Mouse (Mus musculus): ENCODE measurements at regions not wholly inside any gene's neighbourhood (a gene's known extent, or its start where the extent isn't known, plus 50 kb on each side); places are given as distances from the start of the nearest gene placed in this dataset.

DNA sequence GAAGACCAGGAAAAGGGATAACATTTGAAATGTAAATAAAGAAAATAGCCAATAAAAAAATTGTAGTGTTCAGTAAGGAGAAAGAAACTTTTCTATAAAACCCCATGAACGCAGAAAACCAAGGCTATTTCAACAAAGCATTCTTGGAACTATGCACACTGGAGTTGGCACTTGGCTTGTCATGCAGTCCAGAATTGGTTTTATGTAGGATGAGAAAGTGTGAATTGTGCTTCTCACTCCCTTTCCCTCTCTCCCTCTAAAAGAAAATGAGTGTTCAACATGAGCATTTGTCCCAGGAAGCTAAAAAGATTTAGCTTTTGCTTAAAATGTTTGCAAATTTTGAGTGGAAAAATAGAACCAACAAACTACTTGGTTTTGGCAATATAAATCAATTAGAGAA is 841.6 kb upstream of the Adam24 start:
- H3K4me2 ChIP-seq (ENCODE audit: low read length): no peak overlapping the region
- H3K4me1 ChIP-seq (ENCODE audit: control insufficient read depth, insufficient read depth, low read length): no peaks in the 10 kb centered on the region
- H3K9ac ChIP-seq (replicated peaks; ENCODE audit: low read length): no peak overlapping the region
- no peaks in the 10 kb centered on the region for H3K9me3 ChIP-seq (ENCODE audit: control insufficient read depth, low read length)
- ATAC-seq (ENCODE audit: low FRiP score, low TSS enrichment): no peak
- WGBS: 92% methylated on average over 1 of the region's 1 CpGs
- no peaks in the 10 kb centered on the region for H3K27me3 ChIP-seq (ENCODE audit: control insufficient read depth, insufficient read depth, low read length)
- no peak for DNase-seq
- no peak overlapping the region for H3K27ac ChIP-seq (replicated peaks; ENCODE audit: low read depth, low read length)
- no peaks in the 10 kb centered on the region for H3K36me3 ChIP-seq (ENCODE audit: control insufficient read depth, insufficient read depth, low read length)
- no peak overlapping the region for H3K4me3 ChIP-seq (replicated peaks; ENCODE audit: low read depth, low read length)

- H3K27me3 ChIP-seq (ENCODE audit: control insufficient read depth, insufficient read depth, low read length): no peaks in the 10 kb centered on the region
- no peaks in the 10 kb centered on the region for H3K36me3 ChIP-seq (ENCODE audit: control insufficient read depth, insufficient read depth, low read length)
- ATAC-seq (ENCODE audit: low FRiP score, low TSS enrichment): no peak
- no peaks in the 10 kb centered on the region for H3K9me3 ChIP-seq (ENCODE audit: control insufficient read depth, low read length)
- 81% methylated on average over 2 of the region's 2 CpGs for WGBS
- H3K4me2 ChIP-seq (ENCODE audit: low read length): no peak overlapping the region
- H3K4me3 ChIP-seq (replicated peaks; ENCODE audit: low read depth, low read length): no peak overlapping the region
- H3K9ac ChIP-seq (replicated peaks; ENCODE audit: low read length): no peak overlapping the region
- no peak overlapping the region for H3K27ac ChIP-seq (replicated peaks; ENCODE audit: low read depth, low read length)
- H3K4me1 ChIP-seq (ENCODE audit: control insufficient read depth, insufficient read depth, low read length): no peaks in the 10 kb centered on the region
- DNase-seq: no peak
Measured at GRCm38 (mm10) chr8:39846854-39847253, 828.0 kb upstream of the Adam24 start.

DNA sequence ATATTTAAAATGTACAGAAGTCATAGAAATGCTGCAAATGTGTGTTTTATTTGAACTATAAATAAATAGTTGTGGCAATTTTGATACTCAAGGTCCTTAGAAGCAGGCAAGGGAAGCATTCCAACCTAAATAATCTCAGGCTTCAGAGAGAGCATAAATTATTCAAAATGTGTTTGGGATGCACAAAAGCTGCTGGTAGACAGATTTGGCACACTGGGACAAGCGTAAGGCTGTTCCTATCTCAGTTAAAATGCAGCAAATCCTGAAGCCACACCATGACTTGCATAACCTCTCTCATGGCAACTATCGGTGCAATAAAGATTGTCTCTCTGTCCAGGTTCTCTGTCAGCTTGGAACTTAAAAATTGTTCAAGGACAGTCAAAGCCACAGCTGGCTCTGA is 812.3 kb upstream of the Adam24 start:
- H3K27me3 ChIP-seq (ENCODE audit: control insufficient read depth, insufficient read depth, low read length): no peaks in the 10 kb centered on the region
- 79% methylated on average over 2 of the region's 2 CpGs for WGBS
- DNase-seq (no peak), ATAC-seq (ENCODE audit: low FRiP score, low TSS enrichment) (no peak)
- H3K36me3 ChIP-seq (ENCODE audit: control insufficient read depth, insufficient read depth, low read length): no peaks in the 10 kb centered on the region
- H3K4me1 ChIP-seq (ENCODE audit: control insufficient read depth, insufficient read depth, low read length): no peaks in the 10 kb centered on the region
- no peak overlapping the region for H3K27ac ChIP-seq (replicated peaks; ENCODE audit: low read depth, low read length)
- no peak overlapping the region for H3K4me3 ChIP-seq (replicated peaks; ENCODE audit: low read depth, low read length)
- no peak overlapping the region for H3K4me2 ChIP-seq (ENCODE audit: low read length)
- H3K9me3 ChIP-seq (ENCODE audit: control insufficient read depth, low read length): no peaks in the 10 kb centered on the region
- H3K9ac ChIP-seq (replicated peaks; ENCODE audit: low read length): no peak overlapping the region

- no peak overlapping the region for H3K4me2 ChIP-seq (ENCODE audit: low read length)
- DNase-seq (no peak), ATAC-seq (ENCODE audit: low FRiP score, low TSS enrichment) (no peak)
- no peaks in the 10 kb centered on the region for H3K9me3 ChIP-seq (ENCODE audit: control insufficient read depth, low read length)
- H3K27ac ChIP-seq (replicated peaks; ENCODE audit: low read depth, low read length): no peak overlapping the region
- H3K4me3 ChIP-seq (replicated peaks; ENCODE audit: low read depth, low read length): no peak overlapping the region
- no peaks in the 10 kb centered on the region for H3K27me3 ChIP-seq (ENCODE audit: control insufficient read depth, insufficient read depth, low read length)
- no peaks in the 10 kb centered on the region for H3K36me3 ChIP-seq (ENCODE audit: control insufficient read depth, insufficient read depth, low read length)
- no peak overlapping the region for H3K9ac ChIP-seq (replicated peaks; ENCODE audit: low read length)
- WGBS: 70% methylated on average over 1 of the region's 1 CpGs
- no peaks in the 10 kb centered on the region for H3K4me1 ChIP-seq (ENCODE audit: control insufficient read depth, insufficient read depth, low read length)
Measured at GRCm38 (mm10) chr8:39902251-39902650, 772.6 kb upstream of the Adam24 start.

DNA sequence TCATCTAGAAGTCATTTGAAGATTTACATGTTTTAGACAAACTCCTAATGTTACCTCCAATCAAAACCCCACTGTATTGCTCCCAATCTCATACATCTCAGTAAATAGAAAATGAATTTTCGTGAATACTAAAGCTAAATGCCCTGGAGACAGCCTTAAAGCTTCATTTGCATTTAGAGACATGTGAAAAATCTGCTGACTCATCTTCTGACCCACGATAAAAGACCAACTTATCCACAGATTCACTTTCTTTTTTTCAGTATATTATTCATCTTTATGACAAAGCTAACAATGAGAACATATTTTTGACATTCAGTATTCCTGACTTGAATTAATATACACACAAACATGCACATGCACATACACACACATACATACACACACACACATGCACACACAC is 762.0 kb upstream of the Adam24 start:
- Histone ChIP-seq H3K4me2 (ENCODE audit: low read length) (no peak overlapping the region), H3K36me3 (ENCODE audit: control insufficient read depth, insufficient read depth, low read length) (no peaks in the 10 kb centered on the region), H3K9ac (replicated peaks; ENCODE audit: low read length) (no peak overlapping the region), H3K27me3 (ENCODE audit: control insufficient read depth, insufficient read depth, low read length) (no peaks in the 10 kb centered on the region), H3K4me3 (replicated peaks; ENCODE audit: low read depth, low read length) (no peak overlapping the region), H3K4me1 (ENCODE audit: control insufficient read depth, insufficient read depth, low read length) (no peaks in the 10 kb centered on the region), H3K9me3 (ENCODE audit: control insufficient read depth, low read length) (no peaks in the 10 kb centered on the region), H3K27ac (replicated peaks; ENCODE audit: low read depth, low read length) (no peak overlapping the region)
- DNase-seq (peak; percentile 4), ATAC-seq (ENCODE audit: low FRiP score, low TSS enrichment) (no peak)
- WGBS: 56% methylated on average over 2 of the region's 2 CpGs

- Histone ChIP-seq H3K36me3 (ENCODE audit: control insufficient read depth, insufficient read depth, low read length) (no peaks in the 10 kb centered on the region), H3K4me2 (ENCODE audit: low read length) (no peak overlapping the region), H3K4me1 (ENCODE audit: control insufficient read depth, insufficient read depth, low read length) (no peaks in the 10 kb centered on the region), H3K9me3 (ENCODE audit: control insufficient read depth, low read length) (no peaks in the 10 kb centered on the region), H3K27me3 (ENCODE audit: control insufficient read depth, insufficient read depth, low read length) (no peaks in the 10 kb centered on the region), H3K4me3 (replicated peaks; ENCODE audit: low read depth, low read length) (no peak overlapping the region), H3K9ac (replicated peaks; ENCODE audit: low read length) (no peak overlapping the region), H3K27ac (replicated peaks; ENCODE audit: low read depth, low read length) (no peak overlapping the region)
- ATAC-seq (ENCODE audit: low FRiP score, low TSS enrichment): no peak
- 82% methylated on average over 2 of the region's 2 CpGs for WGBS
- no peak for DNase-seq
Measured at GRCm38 (mm10) chr8:39921336-39921735, 753.5 kb upstream of the Adam24 start.

DNA sequence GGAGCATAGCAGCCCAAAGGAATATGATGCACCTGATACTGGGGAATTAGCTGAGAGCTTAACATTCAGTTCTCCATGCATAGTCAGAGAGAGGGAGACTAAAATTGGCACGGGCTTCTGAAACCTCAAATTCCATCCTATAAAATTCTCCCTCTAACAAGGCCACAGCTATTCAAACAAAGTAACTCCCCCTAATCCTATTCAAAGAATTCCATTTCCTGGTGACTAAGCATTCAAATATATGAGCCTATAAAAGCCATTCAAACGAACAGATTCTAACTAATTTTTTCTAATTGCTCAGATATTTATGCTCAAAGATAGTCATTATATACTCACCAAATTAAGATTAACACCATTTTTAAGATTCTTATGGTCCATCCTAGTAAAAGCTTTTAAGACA is 751.1 kb upstream of the Adam24 start:
- no peak for ATAC-seq (ENCODE audit: low FRiP score, low TSS enrichment)
- no peaks in the 10 kb centered on the region for H3K36me3 ChIP-seq (ENCODE audit: control insufficient read depth, insufficient read depth, low read length)
- no peak for DNase-seq
- no peak overlapping the region for H3K27ac ChIP-seq (replicated peaks; ENCODE audit: low read depth, low read length)
- H3K9ac ChIP-seq (replicated peaks; ENCODE audit: low read length): no peak overlapping the region
- no peak overlapping the region for H3K4me2 ChIP-seq (ENCODE audit: low read length)
- H3K27me3 ChIP-seq (ENCODE audit: control insufficient read depth, insufficient read depth, low read length): no peaks in the 10 kb centered on the region
- H3K4me1 ChIP-seq (ENCODE audit: control insufficient read depth, insufficient read depth, low read length): no peaks in the 10 kb centered on the region
- 57% methylated on average over 2 of the region's 2 CpGs for WGBS
- no peak overlapping the region for H3K4me3 ChIP-seq (replicated peaks; ENCODE audit: low read depth, low read length)
- no peaks in the 10 kb centered on the region for H3K9me3 ChIP-seq (ENCODE audit: control insufficient read depth, low read length)

DNA sequence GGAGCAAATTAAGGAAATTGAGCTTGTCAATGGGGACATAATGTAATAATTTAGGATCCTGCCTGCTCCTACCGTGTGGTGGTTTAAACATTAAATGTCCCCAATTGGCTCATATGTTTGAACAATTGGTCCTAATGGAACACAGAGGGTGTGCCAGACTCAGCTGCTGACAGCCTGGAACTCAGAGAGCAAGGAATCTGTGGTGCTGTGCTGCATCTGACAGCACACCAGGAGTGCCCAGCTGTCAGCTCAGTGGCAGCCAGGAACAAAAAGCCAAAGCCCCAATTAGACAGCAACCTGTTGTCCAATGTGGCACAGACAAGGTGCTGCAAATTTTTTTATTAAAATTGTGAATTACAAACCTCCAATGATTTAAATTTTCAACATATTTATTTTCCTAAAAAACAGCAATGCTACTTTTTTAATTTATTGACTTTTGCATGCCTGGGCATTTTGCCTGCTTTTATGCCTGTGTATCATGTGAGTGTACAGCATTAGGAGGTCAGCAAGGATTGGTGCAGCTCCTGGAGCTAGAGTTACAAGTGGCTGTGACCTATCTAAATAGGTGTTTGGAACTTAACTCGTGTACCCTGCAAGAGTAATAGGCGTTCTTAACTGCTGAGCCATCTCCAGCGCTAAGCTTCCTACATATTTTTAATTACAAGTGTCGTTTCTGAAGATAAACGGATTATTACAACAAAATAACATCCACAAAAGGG is 724.5 kb upstream of the Adam24 start:
- 72% methylated on average over 6 of the region's 6 CpGs for WGBS
- Histone ChIP-seq H3K27ac (replicated peaks; ENCODE audit: low read depth, low read length) (no peak overlapping the region), H3K4me3 (replicated peaks; ENCODE audit: low read depth, low read length) (no peak overlapping the region)

GRCm38 (mm10) chr8:39954497-39954896 is 720.4 kb upstream of the Adam24 start:
- Histone ChIP-seq H3K27ac (replicated peaks; ENCODE audit: low read depth, low read length) (no peak overlapping the region), H3K4me2 (ENCODE audit: low read length) (no peak overlapping the region), H3K4me1 (ENCODE audit: control insufficient read depth, insufficient read depth, low read length) (no peaks in the 10 kb centered on the region), H3K9me3 (ENCODE audit: control insufficient read depth, low read length) (no peaks in the 10 kb centered on the region), H3K9ac (replicated peaks; ENCODE audit: low read length) (no peak overlapping the region), H3K36me3 (ENCODE audit: control insufficient read depth, insufficient read depth, low read length) (no peaks in the 10 kb centered on the region), H3K27me3 (ENCODE audit: control insufficient read depth, insufficient read depth, low read length) (no peaks in the 10 kb centered on the region), H3K4me3 (replicated peaks; ENCODE audit: low read depth, low read length) (no peak overlapping the region)
- ATAC-seq (ENCODE audit: low FRiP score, low TSS enrichment) (no peak), DNase-seq (no peak)
- WGBS: 66% methylated on average over 5 of the region's 5 CpGs

More for the DNA sequence above, 724.5 kb upstream of the Adam24 start:
- no peaks in the 10 kb centered on the region for H3K36me3 ChIP-seq (ENCODE audit: control insufficient read depth, insufficient read depth, low read length)
- H3K9me3 ChIP-seq (ENCODE audit: control insufficient read depth, low read length): no peaks in the 10 kb centered on the region
- no peak overlapping the region for H3K4me2 ChIP-seq (ENCODE audit: low read length)
- 0 out of 2 replicates have a peak, but pooled peaks have one; percentile 58 for ATAC-seq (ENCODE audit: low FRiP score, low TSS enrichment)
- no peaks in the 10 kb centered on the region for H3K4me1 ChIP-seq (ENCODE audit: control insufficient read depth, insufficient read depth, low read length)
- DNase-seq: peak; percentile 29
- no peak overlapping the region for H3K9ac ChIP-seq (replicated peaks; ENCODE audit: low read length)
- H3K27me3 ChIP-seq (ENCODE audit: control insufficient read depth, insufficient read depth, low read length): no peaks in the 10 kb centered on the region

Measured in midbrain, embryonic 14.5 days (tissue).